Mouse (Mus musculus): ENCODE measurements at regions not wholly inside any gene's neighbourhood (a gene's known extent, or its start where the extent isn't known, plus 50 kb on each side); places are given as distances from the start of the nearest gene placed in this dataset.

DNA sequence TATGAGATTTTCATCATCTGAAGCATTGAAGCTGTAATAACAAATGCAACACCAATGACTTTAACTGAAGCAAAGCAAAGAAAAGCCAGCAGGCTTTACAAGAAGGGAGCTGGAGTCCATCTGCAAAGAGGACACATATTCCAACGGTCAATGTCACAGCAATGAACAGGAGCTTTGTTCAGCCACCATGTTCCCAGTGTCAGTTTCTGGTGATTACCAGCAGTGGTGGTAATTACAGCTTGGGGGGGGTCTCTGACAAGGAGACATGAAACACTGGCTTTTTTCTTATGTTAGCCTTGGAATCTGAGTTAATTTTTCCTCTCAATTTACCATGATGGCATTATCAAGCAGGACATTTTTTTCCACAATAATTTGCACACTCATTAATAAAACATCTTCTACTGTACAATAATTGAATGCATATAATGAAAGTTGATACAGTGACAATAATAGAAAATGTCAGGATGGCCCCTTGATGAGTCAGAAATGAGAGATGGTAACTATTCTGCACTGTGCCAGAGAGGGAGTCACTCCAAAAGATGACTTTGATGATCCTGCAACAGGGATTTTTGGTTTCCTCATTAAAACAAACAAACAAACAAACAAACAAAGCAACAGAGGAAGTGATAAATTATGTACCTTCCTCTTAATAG is 373.4 kb downstream of the Frk start:
- TF ChIP-seq BHLHE40 (IDR thresholded peaks at IDR 0.05; ENCODE audit: low read depth, low read length): no peak
- no peak for TF ChIP-seq TCF12 (IDR thresholded peaks at IDR 0.05; ENCODE audit: low read depth, low read length)
- TF ChIP-seq KAT2A (IDR thresholded peaks at IDR 0.05; ENCODE audit: insufficient replicate concordance, low read length): no peak
- no peak for TF ChIP-seq EP300 (IDR thresholded peaks at IDR 0.05; ENCODE audit: low read length)
- no peak for TF ChIP-seq JUND (conservative IDR thresholded peaks at IDR 0.05; ENCODE audit: low read depth, low read length)
- no peak for TF ChIP-seq RAD21 (IDR thresholded peaks at IDR 0.05; ENCODE audit: low read depth, low read length)
- no peak for TF ChIP-seq SMC3 (IDR thresholded peaks at IDR 0.05; ENCODE audit: low read depth, low read length)
- TF ChIP-seq CHD1 (IDR thresholded peaks at IDR 0.05; ENCODE audit: low read depth, low read length): no peak
- no peak for TF ChIP-seq MAFK (IDR thresholded peaks at IDR 0.05; ENCODE audit: insufficient replicate concordance, low read length)
- no peak for TF ChIP-seq MAX (IDR thresholded peaks at IDR 0.05; ENCODE audit: low read length)
- no peak for TF ChIP-seq MXI1 (IDR thresholded peaks at IDR 0.05; ENCODE audit: low read depth, low read length)
- no peak for TF ChIP-seq POLR2A (IDR thresholded peaks at IDR 0.05; ENCODE audit: low read depth, low read length)
- TF ChIP-seq E2F4 (IDR thresholded peaks at IDR 0.05; ENCODE audit: insufficient replicate concordance, low read depth, low read length): no peak
- TF ChIP-seq CTCF (conservative IDR thresholded peaks at IDR 0.05 in 1 of 2, IDR thresholded peaks at IDR 0.05 in 1 of 2; ENCODE audit: low read depth in 2 of 2, low read length in 2 of 2): no peak

Data from CH12.LX (cell line).